In the genomic region with DNA sequence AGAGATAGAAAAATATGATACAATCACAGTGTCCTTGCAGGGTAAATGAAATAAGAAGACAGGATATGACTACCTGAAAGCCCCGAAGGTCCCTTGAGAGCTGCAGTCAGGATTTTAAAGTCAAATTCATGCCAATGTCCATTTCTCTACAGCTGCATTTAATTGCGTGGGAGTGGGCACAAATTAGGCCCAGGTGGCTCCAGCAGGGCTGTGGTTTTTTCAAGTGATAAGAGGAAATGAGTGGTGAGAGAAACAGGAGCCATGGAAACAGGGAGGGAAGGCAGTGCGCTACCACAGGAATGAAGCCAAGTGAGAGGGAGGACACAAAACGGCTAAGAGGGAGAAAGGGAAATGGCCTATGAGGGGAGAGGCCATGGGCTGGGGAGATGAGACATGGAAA, we compare ENCODE assay signal across 29 mouse cellular contexts.
DNase-seq lines count a peak whose midpoint lies in the region; ATAC-seq lines count a peak whose summit lies in the region.
"Had no signal": no experiment of that assay in that cellular context is flagged by ENCODE, and none has a peak within 500 bp of the region (broad histone marks: within the 10 kb centered on the region; RNA-seq: fewer than 3 reads in every experiment).

No protein-coding gene starts in this region.

- H3K36me3 ChIP-seq in embryonic facial prominence, embryonic 10.5 days (replicated peaks): no peaks in the 10 kb centered on the region
- H3K36me3 ChIP-seq: embryonic facial prominence, embryonic 12.5 days; forebrain, embryonic 12.5 days; forebrain, embryonic 15.5 days; heart, embryonic 10.5 days; heart, embryonic 13.5 days had no signal

- DNase-seq in embryo, embryonic 10 days (ENCODE audit: low spot score): peak; percentile 12
- no peak for DNase-seq in embryo, embryonic 9.5 days (ENCODE audit: extremely low spot score)
- peak; percentile 63 for DNase-seq in embryonic facial prominence, embryonic 10.5 days (ENCODE audit: low spot score)
- peak; percentile 34 for DNase-seq in forelimb bud, embryonic 11.5 days (ENCODE audit: low read depth, low spot score)
- no peak for DNase-seq in testis, postnatal 14 days (ENCODE audit: low spot score)
- DNase-seq in right cerebral cortex, postnatal 14 days: no peak
- no peak for DNase-seq in urinary bladder, postnatal 14 days (ENCODE audit: low spot score)
- DNase-seq: adrenal gland, adult 2 months; adrenal gland, postnatal 14 days; B cell, adult 2 months; cerebellum, adult 11 months; cerebellum, adult 2 months; cerebellum, adult 9-11 months; cerebellum, postnatal 25 days; gastrocnemius, postnatal 10 days; gastrocnemius, postnatal 36 days; heart, adult 2 months; heart, postnatal 14 days; heart, postnatal 4 days had no signal

- H3K4me1 ChIP-seq in embryonic facial prominence, embryonic 10.5 days: peaks cover 11% of the 10 kb centered on the region
- H3K4me1 ChIP-seq: embryonic facial prominence, embryonic 12.5 days; forebrain, embryonic 12.5 days; forebrain, embryonic 15.5 days; heart, embryonic 10.5 days; heart, embryonic 13.5 days had no signal

- H3K4me3 ChIP-seq in embryonic facial prominence, embryonic 10.5 days: no peak overlapping the region
- H3K4me3 ChIP-seq: embryonic facial prominence, embryonic 12.5 days; erythroblast, embryonic 14.5 days; forebrain, embryonic 12.5 days; forebrain, embryonic 15.5 days; heart, adult 2 months; heart, embryonic 10.5 days; heart, embryonic 13.5 days had no signal

- ATAC-seq in megakaryocyte-erythroid progenitor cell, adult 5-6 weeks (replicated peaks; ENCODE audit: low FRiP score, low TSS enrichment, poor library complexity, severe bottlenecking): no peak
- ATAC-seq: forebrain, embryonic 15.5 days; hindbrain, postnatal 0 days; inflammation-experienced regulatory T-cells, adult 6 months had no signal

- H3K27me3 ChIP-seq in embryonic facial prominence, embryonic 10.5 days (replicated peaks; ENCODE audit: low read depth, poor library complexity, severe bottlenecking): peaks cover 14% of the 10 kb centered on the region
- H3K27me3 ChIP-seq: forebrain, embryonic 12.5 days; forebrain, embryonic 15.5 days; heart, embryonic 13.5 days had no signal

- no peaks in the 10 kb centered on the region for H3K9me3 ChIP-seq in embryonic facial prominence, embryonic 10.5 days
- H3K9me3 ChIP-seq: embryonic facial prominence, embryonic 12.5 days; forebrain, embryonic 12.5 days; forebrain, embryonic 15.5 days; heart, embryonic 10.5 days; heart, embryonic 13.5 days had no signal

- 39% methylated on average over 4 of the region's 4 CpGs for WGBS in embryonic facial prominence, embryonic 10.5 days

- no peak overlapping the region for H3K27ac ChIP-seq in embryonic facial prominence, embryonic 10.5 days (replicated peaks)
- H3K27ac ChIP-seq: embryonic facial prominence, embryonic 12.5 days; forebrain, embryonic 12.5 days; forebrain, embryonic 15.5 days; heart, adult 2 months; heart, embryonic 10.5 days; heart, embryonic 13.5 days; hindbrain, embryonic 14.5 days; hindbrain, postnatal 0 days had no signal

Comparison
In these comparisons a context has a peak if more than half of its experiments do, and no peak if none do; other contexts are left out.
1. DNase-seq: peak in embryo, embryonic 10 days (single experiment), embryonic facial prominence, embryonic 10.5 days (single experiment) and forelimb bud, embryonic 11.5 days (single experiment); none in embryo, embryonic 9.5 days (single experiment), testis, postnatal 14 days (single experiment), right cerebral cortex, postnatal 14 days (single experiment) and urinary bladder, postnatal 14 days (single experiment).